In the genomic region with DNA sequence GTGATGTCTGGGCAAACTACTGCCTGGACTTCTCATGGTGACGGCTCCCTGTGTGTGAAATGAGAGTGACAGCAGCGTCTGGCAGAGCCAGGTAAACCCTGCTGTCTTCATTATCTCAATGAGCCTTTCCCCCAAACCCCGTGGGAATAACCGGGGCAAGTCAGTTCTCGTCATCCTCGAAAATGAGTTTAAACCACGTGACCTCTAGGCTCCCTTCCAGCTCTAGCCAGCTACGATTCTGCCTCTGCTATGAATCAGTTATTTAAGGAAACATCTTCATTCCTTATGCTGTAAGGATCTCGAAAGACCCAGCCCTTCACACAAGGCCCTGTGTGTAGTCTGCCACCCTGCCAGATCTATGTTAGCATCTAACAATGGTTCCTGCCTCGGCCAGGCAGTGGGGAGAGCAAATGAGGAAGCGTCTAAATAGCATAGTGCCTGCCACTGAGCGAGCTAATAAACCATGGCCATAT, we compare ENCODE assay signal across 8 mouse cellular contexts. TPM values are rescaled to one million over a fixed set of nuclear protein-coding genes. Genes with fewer than 3 reads are reported as not detected.
DNase-seq lines count a peak whose midpoint lies in the region; ATAC-seq lines count a peak whose summit lies in the region.

No protein-coding gene starts in this region.

- no peak for DNase-seq in frontal cortex, postnatal 10 days (ENCODE audit: low spot score in 2 of 2)
- no peak for DNase-seq in neural tube, embryonic 10.5 days (ENCODE audit: extremely low spot score, low spot score)
- DNase-seq in heart, adult 8-10 months (ENCODE audit: low spot score): peak; percentile 76
- peak; percentile 58 to 79 for DNase-seq in right cerebral cortex, postnatal 10 days (ENCODE audit: low spot score in 2 of 2)
- no peak for DNase-seq in adrenal gland, postnatal 4 days (ENCODE audit: low spot score in 2 of 2)

- WGBS in neural tube, embryonic 13.5 days: 58% methylated on average over 12 of the region's 12 CpGs
- 55% methylated on average over 12 of the region's 12 CpGs for WGBS in liver, embryonic 12.5 days (ENCODE audit: insufficient replicate concordance)

- peak overlapping the region; percentile 42; the same call in 1 of the 2 replicates for H3K27ac ChIP-seq in neural tube, embryonic 13.5 days (replicated peaks)
- H3K27ac ChIP-seq in liver, embryonic 12.5 days: no peak overlapping the region

- no peak overlapping the region for H3K4me2 ChIP-seq in neural tube, embryonic 13.5 days
- no peak overlapping the region for H3K4me2 ChIP-seq in liver, embryonic 12.5 days

- peak; percentile 71 for ATAC-seq in frontal cortex, adult (ENCODE audit: low TSS enrichment)
- no peak for ATAC-seq in neural tube, embryonic 13.5 days (ENCODE audit: low read depth)
- ATAC-seq in liver, embryonic 12.5 days: no peak

- peaks cover 15% of the 10 kb centered on the region for H3K4me1 ChIP-seq in neural tube, embryonic 13.5 days (replicated peaks)
- H3K4me1 ChIP-seq in liver, embryonic 12.5 days: peaks cover 26% of the 10 kb centered on the region

- H3K4me3 ChIP-seq in neural tube, embryonic 13.5 days: no peak overlapping the region
- no peak overlapping the region for H3K4me3 ChIP-seq in liver, embryonic 12.5 days

- no peak overlapping the region for H3K9ac ChIP-seq in neural tube, embryonic 13.5 days
- H3K9ac ChIP-seq in liver, embryonic 12.5 days: no peak overlapping the region

- H3K36me3 ChIP-seq in neural tube, embryonic 13.5 days: no peaks in the 10 kb centered on the region
- no peaks in the 10 kb centered on the region for H3K36me3 ChIP-seq in liver, embryonic 12.5 days

- no peaks in the 10 kb centered on the region for H3K9me3 ChIP-seq in neural tube, embryonic 13.5 days
- H3K9me3 ChIP-seq in liver, embryonic 12.5 days (replicated peaks): no peaks in the 10 kb centered on the region

- H3K27me3 ChIP-seq in neural tube, embryonic 13.5 days: no peaks in the 10 kb centered on the region
- H3K27me3 ChIP-seq in liver, embryonic 12.5 days (replicated peaks): no peaks in the 10 kb centered on the region

RNA-seq across cellular contexts. Expression of a gene that starts 5.4 kb away (rescaled TPM):
- polyA plus RNA-seq in neural tube, embryonic 13.5 days (2015; fragmentation: Nextera tagmentation; extraction: Ambion mirVana): 44.6 and 45.3 TPM in 2 replicates
- total RNA-seq in heart, adult 8-10 months (2022): 10 to 100 TPM; 13.7 to 14.5 (median 14.1) TPM
- polyA plus RNA-seq in liver, embryonic 12.5 days (2016; fragmentation: Nextera tagmentation; extraction: Ambion mirVana): 19.5 and 20.3 TPM in 2 replicates
- 10 to 100 TPM; 44.0 to 50.4 TPM for total RNA-seq in adrenal gland, postnatal 4 days (2021)

RNA-seq across cellular contexts. Expression of a gene that starts 21.4 kb away (rescaled TPM):
- polyA plus RNA-seq in neural tube, embryonic 13.5 days (2015; fragmentation: Nextera tagmentation; extraction: Ambion mirVana): 4.8 and 6.8 TPM in 2 replicates
- 10 to 100 TPM; 23.9 to 28.4 (median 26.4) TPM for total RNA-seq in heart, adult 8-10 months (2022)
- polyA plus RNA-seq in liver, embryonic 12.5 days (2016; fragmentation: Nextera tagmentation; extraction: Ambion mirVana): 15.2 and 18.5 TPM in 2 replicates
- 10 to 100 TPM; 37.5 to 38.1 TPM for total RNA-seq in adrenal gland, postnatal 4 days (2021)

RNA-seq across cellular contexts. Expression of a gene that starts 40.7 kb away (rescaled TPM):
- polyA plus RNA-seq in neural tube, embryonic 13.5 days (2015; fragmentation: Nextera tagmentation; extraction: Ambion mirVana): 5.6 and 7.9 TPM in 2 replicates
- total RNA-seq in heart, adult 8-10 months (2022): 1 to 10 TPM in 3 of 4 experiments, under 1 TPM in 1; 0.44 to 2.5 (median 1.5) TPM
- polyA plus RNA-seq in liver, embryonic 12.5 days (2016; fragmentation: Nextera tagmentation; extraction: Ambion mirVana): 1.2 and 2.7 TPM in 2 replicates
- total RNA-seq in adrenal gland, postnatal 4 days (2021): 10 to 100 TPM; 23.4 to 47.3 TPM

Comparison
In these comparisons a context has a peak if more than half of its experiments do, and no peak if none do; other contexts are left out.
1. DNase-seq: peak in heart, adult 8-10 months (single experiment) and right cerebral cortex, postnatal 10 days (2 of 2); none in frontal cortex, postnatal 10 days (0 of 2), neural tube, embryonic 10.5 days (single experiment) and adrenal gland, postnatal 4 days (0 of 2).
2. RNA of a gene that starts 40.7 kb away (total RNA-seq): 23.4 to 47.3 TPM in adrenal gland, postnatal 4 days; 0.44 to 2.5 TPM in heart, adult 8-10 months; every median in the first group is over 4 times any median in the second.